Mouse (Mus musculus) liver, postnatal 0 days (tissue): Measurements from ENCODE around the gene Timp2. TPM values are rescaled to one million over a fixed set of nuclear protein-coding genes. Genes with fewer than 3 reads are reported as not detected.
"Not testable (repeated sequence)": the region's sequence is repeated elsewhere in the genome, so short reads cannot be mapped to it uniquely, and the experiment has no call there.

ENCODE experiments used
- ATAC-seq: fragments of 200-750 bp; cut with Nextera tagmentation; 2 replicates; pipeline ENCODE4 v1.8.0; 2017; ENCODE audit warnings: mild to moderate bottlenecking, moderate library complexity
- DNase-seq: peaks from one replicate; pipeline ENCODE4 v3.0.0-alpha.2; 2016
- H3K27ac ChIP-seq: fragments of 300-500 bp; sonication (generic); 2 replicates; pipeline ENCODE4 v1.5.1; 2014; ENCODE audit warnings: antibody characterized with exemption, moderate library complexity, mild to moderate bottlenecking, low read depth
- H3K27me3 ChIP-seq: fragments of 300-500 bp; sonication (generic); 2 replicates; pipeline ENCODE4 v1.6.1; 2014; ENCODE audit warnings: low read length, control low read depth, mixed read lengths; ENCODE audit not compliant: insufficient read depth
- H3K36me3 ChIP-seq: fragments of 300-500 bp; sonication (generic); replicated peaks from 2 replicates; pipeline ENCODE4 v1.6.1; 2014; ENCODE audit warnings: mild to moderate bottlenecking, control low read depth, low read length, moderate library complexity, mixed read lengths; ENCODE audit not compliant: insufficient read depth
- H3K4me1 ChIP-seq: fragments of 300-500 bp; sonication (generic); 2 replicates; pipeline ENCODE4 v1.6.1; 2014; ENCODE audit warnings: antibody characterized with exemption, mild to moderate bottlenecking, control low read depth; ENCODE audit not compliant: insufficient read depth
- H3K4me2 ChIP-seq: fragments of 300-500 bp; sonication (generic); 2 replicates; pipeline ENCODE4 v1.6.1; 2014; ENCODE audit warnings: low read depth, mild to moderate bottlenecking, low read length, moderate library complexity, mixed read lengths
- H3K4me3 ChIP-seq: fragments of 300-500 bp; sonication (generic); 2 replicates; pipeline ENCODE4 v1.5.1; 2014; ENCODE audit warnings: low read depth, low read length
- H3K9ac ChIP-seq: fragments of 300-500 bp; sonication (generic); replicated peaks from 2 replicates; pipeline ENCODE4 v1.6.1; 2014; ENCODE audit warnings: mild to moderate bottlenecking, moderate library complexity
- H3K9me3 ChIP-seq: fragments of 300-500 bp; sonication (generic); 2 replicates; pipeline ENCODE4 v1.6.1; 2016; ENCODE audit warnings: mild to moderate bottlenecking, control low read depth, low read length, mixed read lengths
- CTCF ChIP-seq: sonication (generic); IDR thresholded peaks from 2 replicates; pipeline ENCODE4 v1.5.1; 2016; ENCODE audit warnings: antibody characterized with exemption, low read depth
- EP300 ChIP-seq: IDR thresholded peaks from 2 replicates; pipeline ENCODE4 v1.6.1; 2016; ENCODE audit warnings: antibody characterized with exemption, low read depth, mild to moderate bottlenecking
- WGBS: fragments of 180-500 bp; shearing (Covaris S2); extraction: QIAGEN DNeasy Blood & Tissue Kit; methylation state at CpG from one replicate; pipeline ENCODE4 v1.1.7; 2014; ENCODE audit not compliant: insufficient replicate concordance; 5-methylcytosine and 5-hydroxymethylcytosine counted together
- polyA plus RNA-seq: library from polyadenylated mRNA; unstranded; fragments of >200 nt; fragmentation: Nextera tagmentation; extraction: Ambion mirVana; gene quantifications from 2 replicates; pipeline ENCODE4 v1.2.1, GENCODE M21; 2015

Timp2 gene
- polyA plus RNA-seq, 1 experiment from 2014 or later: 8.4 TPM

GRCm38 (mm10) chr11:118321500-118321899, 34.0 kb downstream of the Timp2 start:
- no peak for TF ChIP-seq EP300
- TF ChIP-seq CTCF: no peak
- no peak overlapping the region for H3K27ac ChIP-seq
- no peak overlapping the region for H3K4me3 ChIP-seq
- no peak overlapping the region for H3K9ac ChIP-seq
- H3K4me1 ChIP-seq: peaks cover 4% of the 10 kb centered on the region; the same call in 1 of the 2 replicates
- ATAC-seq (no peak), DNase-seq (no peak)
- WGBS: 77% methylated on average over 7 of the region's 7 CpGs
- H3K36me3 ChIP-seq: no peaks in the 10 kb centered on the region
- H3K4me2 ChIP-seq: no peak overlapping the region
- no peaks in the 10 kb centered on the region for H3K27me3 ChIP-seq
- H3K9me3 ChIP-seq: no peaks in the 10 kb centered on the region

GRCm38 (mm10) chr11:118318678-118319077, 36.9 kb downstream of the Timp2 start:
- WGBS: 60% methylated on average over 5 of the region's 5 CpGs
- Histone ChIP-seq H3K36me3 (no peaks in the 10 kb centered on the region), H3K9me3 (no peaks in the 10 kb centered on the region), H3K27me3 (no peaks in the 10 kb centered on the region), H3K4me1 (peaks cover 4% of the 10 kb centered on the region; the same call in 1 of the 2 replicates), H3K9ac (no peak overlapping the region), H3K27ac (no peak overlapping the region), H3K4me3 (no peak overlapping the region), H3K4me2 (no peak overlapping the region)
- DNase-seq (peak; percentile 47), ATAC-seq (peak; percentile 35; the same call in 1 of the 2 replicates)
- TF ChIP-seq CTCF (peak; percentile 71), EP300 (no peak)

- Histone ChIP-seq H3K36me3 (no peaks in the 10 kb centered on the region), H3K4me2 (no peak overlapping the region), H3K9ac (no peak overlapping the region), H3K9me3 (no peaks in the 10 kb centered on the region), H3K27me3 (no peaks in the 10 kb centered on the region), H3K4me1 (no peaks in the 10 kb centered on the region), H3K4me3 (no peak overlapping the region), H3K27ac (no peak overlapping the region)
- DNase-seq (peak; percentile 38), ATAC-seq (peak; percentile 27; the same call in 1 of the 2 replicates)
- TF ChIP-seq CTCF: peak; percentile 82
- no peak for TF ChIP-seq EP300
- 25% methylated on average over 7 of the region's 7 CpGs for WGBS
Observed at GRCm38 (mm10) chr11:118317129-118317528, 38.4 kb downstream of the Timp2 start.

GRCm38 (mm10) chr11:118316231-118316806, 39.2 kb downstream of the Timp2 start:
- no peaks in the 10 kb centered on the region for H3K36me3 ChIP-seq
- no peak overlapping the region for H3K27ac ChIP-seq
- no peaks in the 10 kb centered on the region for H3K9me3 ChIP-seq
- TF ChIP-seq EP300 (no peak), CTCF (no peak)
- H3K4me1 ChIP-seq: no peaks in the 10 kb centered on the region
- no peak overlapping the region for H3K4me3 ChIP-seq
- no peak overlapping the region for H3K9ac ChIP-seq
- ATAC-seq (no peak), DNase-seq (no peak)
- no peaks in the 10 kb centered on the region for H3K27me3 ChIP-seq
- WGBS: 66% methylated on average over 8 of the region's 8 CpGs
- H3K4me2 ChIP-seq: no peak overlapping the region

GRCm38 (mm10) chr11:118312132-118312723, 43.3 kb downstream of the Timp2 start:
- ATAC-seq (no peak), DNase-seq (no peak)
- H3K9me3 ChIP-seq: no peaks in the 10 kb centered on the region
- 0 out of 2 replicates have a peak, but pooled peaks cover 3% of the 10 kb centered on the region for H3K36me3 ChIP-seq
- H3K27me3 ChIP-seq: no peaks in the 10 kb centered on the region
- TF ChIP-seq EP300 (no peak), CTCF (no peak)
- WGBS: 55% methylated on average over 6 of the region's 6 CpGs
- H3K4me2 ChIP-seq: no peak overlapping the region
- peak overlapping the region; percentile 34; the same call in 1 of the 2 replicates for H3K27ac ChIP-seq
- no peak overlapping the region for H3K4me3 ChIP-seq
- H3K9ac ChIP-seq: no peak overlapping the region
- H3K4me1 ChIP-seq: no peaks in the 10 kb centered on the region

GRCm38 (mm10) chr11:118307962-118308361, 47.6 kb downstream of the Timp2 start:
- WGBS: 77% methylated on average over 2 of the region's 2 CpGs
- H3K36me3 ChIP-seq, H3K9ac ChIP-seq, H3K4me2 ChIP-seq, H3K27ac ChIP-seq, H3K9me3 ChIP-seq, H3K4me3 ChIP-seq, H3K4me1 ChIP-seq, DNase-seq, ATAC-seq, H3K27me3 ChIP-seq: not testable (repeated sequence)

GRCm38 (mm10) chr11:118303959-118304358, 51.6 kb downstream of the Timp2 start:
- H3K4me1 ChIP-seq, H3K27ac ChIP-seq, H3K9ac ChIP-seq, ATAC-seq, H3K36me3 ChIP-seq, DNase-seq, H3K4me3 ChIP-seq, H3K9me3 ChIP-seq, H3K27me3 ChIP-seq, H3K4me2 ChIP-seq: not testable (repeated sequence)
- WGBS: 79% methylated on average over 4 of the region's 4 CpGs
